Mouse (Mus musculus) hindbrain, embryonic 11.5 days (tissue): ENCODE results near the gene Ap1g2. TPM values are rescaled to one million over a fixed set of nuclear protein-coding genes. Genes with fewer than 3 reads are reported as not detected.

Experiments
- ATAC-seq: fragments of 200-750 bp; cut with Nextera tagmentation; 2 replicates; pipeline ENCODE4 v1.8.0; 2017; ENCODE audit warnings: mild to moderate bottlenecking, moderate TSS enrichment, moderate library complexity; ENCODE audit not compliant: low FRiP score
- DNase-seq: peaks from one replicate; pipeline ENCODE4 v3.0.0-alpha.2; 2015; ENCODE audit warnings: low spot score
- H3K27ac ChIP-seq: fragments of 300-500 bp; sonication (generic); 2 replicates; pipeline ENCODE4 v1.5.1; 2014; ENCODE audit warnings: mild to moderate bottlenecking, low read depth, low read length
- H3K27me3 ChIP-seq: fragments of 300-500 bp; sonication (generic); 2 replicates; pipeline ENCODE4 v1.6.1; 2014; ENCODE audit warnings: mild to moderate bottlenecking, low read length, moderate library complexity, mixed read lengths; ENCODE audit not compliant: control insufficient read depth, insufficient read depth
- H3K36me3 ChIP-seq: fragments of 300-500 bp; sonication (generic); 2 replicates; pipeline ENCODE4 v1.6.1; 2014; ENCODE audit warnings: mild to moderate bottlenecking, low read length, moderate library complexity, mixed read lengths; ENCODE audit not compliant: control insufficient read depth, insufficient read depth
- H3K4me1 ChIP-seq: fragments of 300-500 bp; sonication (generic); replicated peaks from 2 replicates; pipeline ENCODE4 v1.6.1; 2014; ENCODE audit warnings: low read length, mixed read lengths; ENCODE audit not compliant: control insufficient read depth, insufficient read depth
- H3K4me2 ChIP-seq: fragments of 300-500 bp; sonication (generic); replicated peaks from 2 replicates; pipeline ENCODE4 v1.6.1; 2014; ENCODE audit warnings: mild to moderate bottlenecking, low read depth, low read length
- H3K4me3 ChIP-seq: fragments of 300-500 bp; sonication (generic); 2 replicates; pipeline ENCODE4 v1.5.1; 2014; ENCODE audit warnings: low read depth, low read length
- H3K9ac ChIP-seq: fragments of 300-500 bp; sonication (generic); 2 replicates; pipeline ENCODE4 v1.6.1; 2014; ENCODE audit warnings: low read depth, low read length
- H3K9me3 ChIP-seq: fragments of 300-500 bp; sonication (generic); 2 replicates; pipeline ENCODE4 v1.6.1; 2016; ENCODE audit warnings: low read length; ENCODE audit not compliant: control insufficient read depth
- WGBS: fragments of 180-500 bp; shearing (Covaris S2); extraction: QIAGEN DNeasy Blood & Tissue Kit; methylation state at CpG from one replicate; pipeline ENCODE4 v1.1.7; 2014; 5-methylcytosine and 5-hydroxymethylcytosine counted together
- polyA plus RNA-seq: library from polyadenylated mRNA; unstranded; fragments of >200 nt; fragmentation: Nextera tagmentation; extraction: Ambion mirVana; gene quantifications from 2 replicates; pipeline ENCODE4 v1.2.1, GENCODE M21; 2014

Gene Ap1g2
- polyA plus RNA-seq, 1 experiment from 2014 or later, result 9.4 TPM

DNA sequence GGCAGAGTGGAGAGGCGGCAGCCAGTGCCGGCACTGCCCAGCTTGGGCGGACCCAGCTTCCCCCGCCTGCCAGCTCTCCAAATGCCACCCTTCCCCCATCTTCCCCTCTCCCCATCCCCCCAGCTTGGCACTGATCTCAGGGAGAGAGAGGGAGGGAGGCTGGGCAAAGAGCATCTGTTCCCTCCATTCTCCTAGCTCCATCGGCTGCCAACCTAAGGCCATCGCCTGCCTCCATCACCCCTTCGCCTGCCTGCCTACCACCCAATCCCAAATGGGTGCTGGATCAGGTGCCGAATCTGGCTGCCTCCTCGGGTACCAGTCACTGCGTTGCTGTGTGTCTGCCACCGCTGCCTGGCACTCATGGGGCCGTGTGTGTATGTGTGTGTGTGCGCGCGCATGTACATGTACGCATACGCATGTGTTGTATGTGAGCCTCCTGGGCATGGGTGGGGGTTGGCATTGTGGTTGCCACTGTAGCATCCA lies 52.6 kb downstream of the Ap1g2 start:
- WGBS, result 90% methylated on average over 13 of the region's 17 CpGs
- Histone ChIP-seq H3K4me3 (no peak overlapping the region), H3K27ac (no peak overlapping the region), H3K27me3 (no peaks in the 10 kb centered on the region), H3K4me1 (no peaks in the 10 kb centered on the region), H3K9ac (no peak overlapping the region), H3K36me3 (no peaks in the 10 kb centered on the region), H3K9me3 (no peaks in the 10 kb centered on the region), H3K4me2 (no peak overlapping the region)
- DNase-seq (no peak), ATAC-seq (no peak)

DNA sequence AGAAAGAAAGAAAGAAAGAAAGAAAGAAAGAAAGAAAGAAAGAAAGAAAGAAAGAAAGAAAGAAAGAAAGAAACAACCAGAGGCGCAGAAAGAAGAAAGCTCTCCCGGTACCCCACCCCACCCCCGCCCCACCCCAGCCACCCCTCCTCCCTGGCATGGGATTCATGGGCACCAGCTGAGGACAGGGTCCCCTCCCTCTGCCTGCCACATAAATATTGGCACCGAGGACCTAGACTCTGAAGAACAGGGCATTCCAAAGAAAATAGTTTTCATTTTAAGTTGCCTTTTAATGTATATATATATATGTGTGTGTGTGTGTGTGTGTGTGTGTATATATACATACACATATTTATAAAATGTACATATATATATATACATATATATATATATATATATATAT lies 53.3 kb downstream of the Ap1g2 start:
- ATAC-seq, result no peak
- no peak for DNase-seq

DNA sequence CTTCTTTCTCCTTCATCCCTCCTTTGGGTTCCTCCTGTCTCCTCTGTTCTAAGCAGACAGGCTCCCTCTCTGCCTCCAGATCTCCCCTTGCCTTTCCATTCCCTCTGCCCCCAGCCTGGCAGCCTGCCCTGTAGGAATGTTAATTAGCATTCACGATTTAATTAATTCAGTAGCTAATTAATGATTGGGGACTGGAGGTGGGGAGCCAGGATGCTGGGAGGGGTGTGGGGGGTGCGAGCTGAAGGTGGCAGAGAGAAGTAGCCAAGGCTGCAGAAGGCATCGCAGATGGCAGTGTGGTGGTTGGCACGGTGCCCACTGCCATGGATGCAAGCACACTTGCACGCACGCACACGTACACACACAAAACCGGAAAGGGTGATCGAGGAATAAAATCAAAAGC lies 53.9 kb downstream of the Ap1g2 start:
- ATAC-seq (no peak), DNase-seq (no peak)
- no peak overlapping the region for H3K9ac ChIP-seq
- H3K27ac ChIP-seq, result no peak overlapping the region
- no peaks in the 10 kb centered on the region for H3K9me3 ChIP-seq
- no peak overlapping the region for H3K4me2 ChIP-seq
- no peaks in the 10 kb centered on the region for H3K36me3 ChIP-seq
- H3K27me3 ChIP-seq, result no peaks in the 10 kb centered on the region
- no peaks in the 10 kb centered on the region for H3K4me1 ChIP-seq
- 84% methylated on average over 9 of the region's 9 CpGs for WGBS
- H3K4me3 ChIP-seq, result no peak overlapping the region

More for the DNA sequence above, 53.3 kb downstream of the Ap1g2 start:
- H3K36me3 ChIP-seq, result no peaks in the 10 kb centered on the region
- H3K4me3 ChIP-seq, result no peak overlapping the region
- no peak overlapping the region for H3K27ac ChIP-seq
- H3K4me1 ChIP-seq, result no peaks in the 10 kb centered on the region
- WGBS, result 82% methylated on average over 4 of the region's 4 CpGs
- no peak overlapping the region for H3K9ac ChIP-seq
- no peaks in the 10 kb centered on the region for H3K9me3 ChIP-seq
- H3K27me3 ChIP-seq, result no peaks in the 10 kb centered on the region
- no peak overlapping the region for H3K4me2 ChIP-seq

Other genes starting within 250 kb of the Ap1g2 start
- gene Homez, start 235.6 kb downstream of the Ap1g2 start, polyA plus RNA-seq, result 11.0 and 14.2 TPM in 2 replicates
- gene Ppp1r3e, start 229.0 kb downstream of the Ap1g2 start, polyA plus RNA-seq, result 1.0 and 1.3 TPM in 2 replicates
- gene Bcl2l2, start 223.2 kb downstream of the Ap1g2 start, polyA plus RNA-seq, result 3.2 and 4.3 TPM in 2 replicates
- not detected in 2 replicates for gene Gm20521, start 223.2 kb downstream of the Ap1g2 start, polyA plus RNA-seq
- gene Pabpn1, start 214.1 kb downstream of the Ap1g2 start, polyA plus RNA-seq, result 168 and 173 TPM in 2 replicates
- 40.2 and 41.0 TPM in 2 replicates for gene Slc22a17, start 193.5 kb downstream of the Ap1g2 start, polyA plus RNA-seq
- 20.7 and 22.2 TPM in 2 replicates for gene Efs, start 180.5 kb downstream of the Ap1g2 start, polyA plus RNA-seq
- 0.47 TPM in 1 of 2 replicates, not detected in the other for gene Il25, start 173.9 kb downstream of the Ap1g2 start, polyA plus RNA-seq
- gene Cmtm5, start 170.3 kb downstream of the Ap1g2 start, polyA plus RNA-seq, result 1.8 and 4.1 TPM in 2 replicates
- 0.34 and 0.84 TPM in 2 replicates for gene Myh6, start 139.7 kb downstream of the Ap1g2 start, polyA plus RNA-seq
- not detected in 2 replicates for gene Gm17428, start 129.7 kb downstream of the Ap1g2 start, polyA plus RNA-seq
- 1.8 and 3.3 TPM in 2 replicates for gene Myh7, start 112.0 kb downstream of the Ap1g2 start, polyA plus RNA-seq
- gene Ngdn, start 91.1 kb downstream of the Ap1g2 start, polyA plus RNA-seq, result 79.7 and 81.5 TPM in 2 replicates
- 16.1 and 20.8 TPM in 2 replicates for gene Zfhx2, start 14.3 kb downstream of the Ap1g2 start, polyA plus RNA-seq
- 18.2 and 20.9 TPM in 2 replicates for gene Thtpa, start 11.8 kb downstream of the Ap1g2 start, polyA plus RNA-seq
- 2.8 and 3.3 TPM in 2 replicates for gene Jph4, start 10.3 kb upstream of the Ap1g2 start, polyA plus RNA-seq
- gene Dhrs2, start 115.4 kb upstream of the Ap1g2 start, polyA plus RNA-seq, result not detected in 2 replicates